Mouse (Mus musculus): ENCODE measurements around the gene Hspa14. TPM values are rescaled to one million over a fixed set of nuclear protein-coding genes. Genes with fewer than 3 reads are reported as not detected.

Gene Hspa14
- polyA plus RNA-seq, 1 experiment from 2014 or later: 85.7 TPM

DNA sequence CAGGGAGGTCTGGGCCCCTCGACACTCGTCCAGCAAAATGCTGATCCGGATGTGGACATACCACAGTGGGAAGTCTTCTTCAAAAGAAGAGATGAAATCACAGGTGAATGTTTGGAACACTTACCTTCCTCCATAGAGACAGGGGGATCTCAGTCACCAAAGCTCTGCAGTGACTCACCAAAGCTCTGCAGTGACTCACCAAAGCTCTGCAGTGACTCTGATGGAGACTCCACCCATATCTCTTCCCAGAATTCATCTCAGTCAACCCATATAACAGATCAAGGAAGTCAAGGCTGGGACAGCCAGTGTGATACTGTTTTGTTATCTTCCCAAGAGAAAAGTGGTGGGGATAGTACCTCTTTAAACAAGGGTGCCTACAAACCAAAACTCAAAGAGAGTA is 59.5 kb downstream of the Hspa14 start:
- peaks cover 29% of the 10 kb centered on the region; the same call in 1 of the 2 replicates for H3K36me3 ChIP-seq (ENCODE audit: control insufficient read depth, insufficient read depth, low read length)
- no peak overlapping the region for H3K9ac ChIP-seq (ENCODE audit: low read depth, low read length)
- no peak for DNase-seq (ENCODE audit: low spot score)
- no peak for ATAC-seq (ENCODE audit: low read depth)
- H3K9me3 ChIP-seq (ENCODE audit: control insufficient read depth, low read length): no peaks in the 10 kb centered on the region
- no peak overlapping the region for H3K4me2 ChIP-seq (ENCODE audit: low read depth, low read length)
- no peaks in the 10 kb centered on the region for H3K4me1 ChIP-seq (ENCODE audit: control insufficient read depth, insufficient read depth, low read length)
- H3K27ac ChIP-seq (replicated peaks; ENCODE audit: low read depth, low read length): no peak overlapping the region
- H3K27me3 ChIP-seq (replicated peaks; ENCODE audit: control insufficient read depth, insufficient read depth, low read length): no peaks in the 10 kb centered on the region
- WGBS: 85% methylated on average over 3 of the region's 3 CpGs
- H3K4me3 ChIP-seq (ENCODE audit: low read depth, low read length): no peak overlapping the region

- no peak overlapping the region for H3K4me3 ChIP-seq (ENCODE audit: low read depth, low read length)
- no peak overlapping the region for H3K27ac ChIP-seq (replicated peaks; ENCODE audit: low read depth, low read length)
- no peak overlapping the region for H3K9ac ChIP-seq (ENCODE audit: low read depth, low read length)
- H3K27me3 ChIP-seq (replicated peaks; ENCODE audit: control insufficient read depth, insufficient read depth, low read length): no peaks in the 10 kb centered on the region
- no peak for DNase-seq (ENCODE audit: low spot score)
- H3K4me1 ChIP-seq (ENCODE audit: control insufficient read depth, insufficient read depth, low read length): no peaks in the 10 kb centered on the region
- 0 out of 2 replicates have a peak, but pooled peaks cover 14% of the 10 kb centered on the region for H3K36me3 ChIP-seq (ENCODE audit: control insufficient read depth, insufficient read depth, low read length)
- H3K4me2 ChIP-seq (ENCODE audit: low read depth, low read length): no peak overlapping the region
- no peaks in the 10 kb centered on the region for H3K9me3 ChIP-seq (ENCODE audit: control insufficient read depth, low read length)
- no peak for ATAC-seq (ENCODE audit: low read depth)
- WGBS: 80% methylated on average over 2 of the region's 2 CpGs
Measured at GRCm38 (mm10) chr2:3449431-3449830, 63.2 kb downstream of the Hspa14 start.

- Histone ChIP-seq H3K27ac (replicated peaks; ENCODE audit: low read depth, low read length) (no peak overlapping the region), H3K36me3 (ENCODE audit: control insufficient read depth, insufficient read depth, low read length) (peaks cover 8% of the 10 kb centered on the region), H3K4me2 (ENCODE audit: low read depth, low read length) (no peak overlapping the region), H3K27me3 (replicated peaks; ENCODE audit: control insufficient read depth, insufficient read depth, low read length) (no peaks in the 10 kb centered on the region), H3K9ac (ENCODE audit: low read depth, low read length) (no peak overlapping the region), H3K4me1 (ENCODE audit: control insufficient read depth, insufficient read depth, low read length) (no peaks in the 10 kb centered on the region), H3K9me3 (ENCODE audit: control insufficient read depth, low read length) (no peaks in the 10 kb centered on the region), H3K4me3 (ENCODE audit: low read depth, low read length) (no peak overlapping the region)
- DNase-seq (ENCODE audit: low spot score) (no peak), ATAC-seq (ENCODE audit: low read depth) (no peak)
- WGBS: 82% methylated on average over 4 of the region's 4 CpGs
Measured at GRCm38 (mm10) chr2:3445984-3446383, 66.6 kb downstream of the Hspa14 start.

DNA sequence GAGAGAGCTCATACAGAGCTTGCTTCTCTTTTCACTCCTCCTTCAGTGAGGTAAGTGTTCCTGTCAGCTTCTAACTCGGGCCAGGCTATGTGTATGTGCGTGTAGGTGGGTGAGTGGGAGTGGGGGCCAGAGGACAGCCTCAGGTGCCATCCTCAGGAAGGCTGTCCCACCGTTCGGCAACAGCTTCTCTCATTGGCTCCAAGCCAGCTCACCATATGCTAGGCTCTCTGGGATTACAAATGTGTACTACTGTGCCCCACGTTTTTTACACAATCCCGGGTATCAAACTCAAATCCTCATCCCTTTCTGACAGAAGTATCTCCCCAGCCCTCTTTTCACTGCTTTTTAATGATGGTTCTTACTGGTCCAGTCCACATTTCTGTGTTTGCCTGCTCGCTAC is 68.4 kb downstream of the Hspa14 start:
- Histone ChIP-seq H3K36me3 (ENCODE audit: control insufficient read depth, insufficient read depth, low read length) (peaks cover 8% of the 10 kb centered on the region), H3K27ac (replicated peaks; ENCODE audit: low read depth, low read length) (no peak overlapping the region), H3K27me3 (replicated peaks; ENCODE audit: control insufficient read depth, insufficient read depth, low read length) (no peaks in the 10 kb centered on the region), H3K9ac (ENCODE audit: low read depth, low read length) (no peak overlapping the region), H3K4me2 (ENCODE audit: low read depth, low read length) (no peak overlapping the region), H3K9me3 (ENCODE audit: control insufficient read depth, low read length) (no peaks in the 10 kb centered on the region), H3K4me1 (ENCODE audit: control insufficient read depth, insufficient read depth, low read length) (no peaks in the 10 kb centered on the region), H3K4me3 (ENCODE audit: low read depth, low read length) (no peak overlapping the region)
- DNase-seq (ENCODE audit: low spot score) (no peak), ATAC-seq (ENCODE audit: low read depth) (no peak)
- 66% methylated on average over 6 of the region's 7 CpGs for WGBS

Other genes starting within 250 kb of the Hspa14 start
- 34.2 and 37.3 TPM in 2 replicates for gene Nmt2, start 228.6 kb downstream of the Hspa14 start, polyA plus RNA-seq (2014; fragmentation: Nextera tagmentation; extraction: Ambion mirVana)
- 20.9 and 21.9 TPM in 2 replicates for gene Rpp38, start 180.2 kb downstream of the Hspa14 start, polyA plus RNA-seq (2014; fragmentation: Nextera tagmentation; extraction: Ambion mirVana)
- gene Acbd7, start 176.6 kb downstream of the Hspa14 start, polyA plus RNA-seq (2014; fragmentation: Nextera tagmentation; extraction: Ambion mirVana): 3.2 and 3.9 TPM in 2 replicates
- not detected in 2 replicates for gene Olah, start 115.6 kb downstream of the Hspa14 start, polyA plus RNA-seq (2014; fragmentation: Nextera tagmentation; extraction: Ambion mirVana)
- gene Meig1, start 90.2 kb downstream of the Hspa14 start, polyA plus RNA-seq (2014; fragmentation: Nextera tagmentation; extraction: Ambion mirVana): 3.9 and 20.3 TPM in 2 replicates
- 5.9 and 6.1 TPM in 2 replicates for gene Dclre1c, start 88.7 kb downstream of the Hspa14 start, polyA plus RNA-seq (2014; fragmentation: Nextera tagmentation; extraction: Ambion mirVana)
- gene Suv39h2, start 37.8 kb downstream of the Hspa14 start, polyA plus RNA-seq (2014; fragmentation: Nextera tagmentation; extraction: Ambion mirVana): 14.4 and 14.7 TPM in 2 replicates
- 3.9 and 4.9 TPM in 2 replicates for gene Gm45902, start within 50 bp of the Hspa14 start, polyA plus RNA-seq (2014; fragmentation: Nextera tagmentation; extraction: Ambion mirVana)
- 0.32 TPM in 1 of 2 replicates, not detected in the other for gene Cdnf, start 216 bp upstream of the Hspa14 start, polyA plus RNA-seq (2014; fragmentation: Nextera tagmentation; extraction: Ambion mirVana)
- gene Fam107b, start 57.7 kb upstream of the Hspa14 start, polyA plus RNA-seq (2014; fragmentation: Nextera tagmentation; extraction: Ambion mirVana): 40.4 and 44.4 TPM in 2 replicates

All from embryonic facial prominence, embryonic 14.5 days (tissue).